Mouse (Mus musculus): ENCODE measurements around the gene Bola1. TPM values are rescaled to one million over a fixed set of nuclear protein-coding genes. Genes with fewer than 3 reads are reported as not detected.

The Bola1 gene
- polyA plus RNA-seq, 1 experiment from 2014 or later, result 56.4 TPM

GRCm38 (mm10) chr3:96257190-96257589 lies 37.7 kb upstream of the Bola1 start:
- WGBS, result 68% methylated on average over 3 of the region's 3 CpGs
- Histone ChIP-seq H3K9me3 (ENCODE audit: control insufficient read depth) (no peaks in the 10 kb centered on the region), H3K4me2 (replicated peaks; ENCODE audit: low read depth) (no peak overlapping the region), H3K27me3 (replicated peaks; ENCODE audit: control insufficient read depth, insufficient read depth, low read length) (no peaks in the 10 kb centered on the region), H3K27ac (ENCODE audit: low read depth, low read length) (no peak overlapping the region), H3K4me3 (ENCODE audit: low read depth, low read length) (no peak overlapping the region), H3K36me3 (ENCODE audit: control insufficient read depth, insufficient read depth) (no peaks in the 10 kb centered on the region), H3K4me1 (replicated peaks; ENCODE audit: control insufficient read depth, insufficient read depth, low read length) (no peaks in the 10 kb centered on the region), H3K9ac (ENCODE audit: low read depth, low read length) (no peak overlapping the region)
- TF ChIP-seq CTCF (IDR thresholded peaks at IDR 0.05; ENCODE audit: low read depth), result no peak
- no peak for ATAC-seq

GRCm38 (mm10) chr3:96255926-96256593 lies 36.6 kb upstream of the Bola1 start:
- no peak for TF ChIP-seq CTCF (IDR thresholded peaks at IDR 0.05; ENCODE audit: low read depth)
- no peak overlapping the region for H3K27ac ChIP-seq (ENCODE audit: low read depth, low read length)
- 0 out of 2 replicates have a peak overlapping the region, but pooled peaks have one; percentile 6 for H3K4me3 ChIP-seq (ENCODE audit: low read depth, low read length)
- no peak overlapping the region for H3K9ac ChIP-seq (ENCODE audit: low read depth, low read length)
- H3K36me3 ChIP-seq (ENCODE audit: control insufficient read depth, insufficient read depth), result no peaks in the 10 kb centered on the region
- no peaks in the 10 kb centered on the region for H3K9me3 ChIP-seq (ENCODE audit: control insufficient read depth)
- H3K27me3 ChIP-seq (replicated peaks; ENCODE audit: control insufficient read depth, insufficient read depth, low read length), result no peaks in the 10 kb centered on the region
- ATAC-seq, result peak; percentile 64
- 23% methylated on average over 5 of the region's 5 CpGs for WGBS
- H3K4me2 ChIP-seq (replicated peaks; ENCODE audit: low read depth), result peak overlapping the region; percentile 33; the same call in 1 of the 2 replicates
- H3K4me1 ChIP-seq (replicated peaks; ENCODE audit: control insufficient read depth, insufficient read depth, low read length), result no peaks in the 10 kb centered on the region

- Histone ChIP-seq H3K27me3 (replicated peaks; ENCODE audit: control insufficient read depth, insufficient read depth, low read length) (no peaks in the 10 kb centered on the region), H3K4me1 (replicated peaks; ENCODE audit: control insufficient read depth, insufficient read depth, low read length) (no peaks in the 10 kb centered on the region), H3K9ac (ENCODE audit: low read depth, low read length) (no peak overlapping the region), H3K9me3 (ENCODE audit: control insufficient read depth) (no peaks in the 10 kb centered on the region), H3K36me3 (ENCODE audit: control insufficient read depth, insufficient read depth) (no peaks in the 10 kb centered on the region), H3K27ac (ENCODE audit: low read depth, low read length) (no peak overlapping the region), H3K4me2 (replicated peaks; ENCODE audit: low read depth) (no peak overlapping the region), H3K4me3 (ENCODE audit: low read depth, low read length) (no peak overlapping the region)
- WGBS, result 69% methylated on average over 10 of the region's 10 CpGs
- ATAC-seq, result no peak
- TF ChIP-seq CTCF (IDR thresholded peaks at IDR 0.05; ENCODE audit: low read depth), result no peak
These were observed 35.3 kb upstream of the Bola1 start for GRCm38 (mm10) chr3:96254683-96255355.

- WGBS, result 85% methylated on average over 3 of the region's 3 CpGs
- H3K27ac ChIP-seq (ENCODE audit: low read depth, low read length), result no peak overlapping the region
- H3K36me3 ChIP-seq (ENCODE audit: control insufficient read depth, insufficient read depth), result no peaks in the 10 kb centered on the region
- no peak overlapping the region for H3K4me2 ChIP-seq (replicated peaks; ENCODE audit: low read depth)
- no peak overlapping the region for H3K4me3 ChIP-seq (ENCODE audit: low read depth, low read length)
- TF ChIP-seq CTCF (IDR thresholded peaks at IDR 0.05; ENCODE audit: low read depth), result no peak
- H3K27me3 ChIP-seq (replicated peaks; ENCODE audit: control insufficient read depth, insufficient read depth, low read length), result no peaks in the 10 kb centered on the region
- H3K9me3 ChIP-seq (ENCODE audit: control insufficient read depth), result no peaks in the 10 kb centered on the region
- no peak overlapping the region for H3K9ac ChIP-seq (ENCODE audit: low read depth, low read length)
- ATAC-seq, result no peak
- H3K4me1 ChIP-seq (replicated peaks; ENCODE audit: control insufficient read depth, insufficient read depth, low read length), result no peaks in the 10 kb centered on the region
These were observed 32.3 kb upstream of the Bola1 start for GRCm38 (mm10) chr3:96251787-96252186.

- Histone ChIP-seq H3K4me1 (replicated peaks; ENCODE audit: control insufficient read depth, insufficient read depth, low read length) (no peaks in the 10 kb centered on the region), H3K27me3 (replicated peaks; ENCODE audit: control insufficient read depth, insufficient read depth, low read length) (no peaks in the 10 kb centered on the region), H3K4me3 (ENCODE audit: low read depth, low read length) (no peak overlapping the region), H3K4me2 (replicated peaks; ENCODE audit: low read depth) (no peak overlapping the region), H3K27ac (ENCODE audit: low read depth, low read length) (no peak overlapping the region), H3K9me3 (ENCODE audit: control insufficient read depth) (no peaks in the 10 kb centered on the region), H3K36me3 (ENCODE audit: control insufficient read depth, insufficient read depth) (no peaks in the 10 kb centered on the region), H3K9ac (ENCODE audit: low read depth, low read length) (no peak overlapping the region)
- TF ChIP-seq CTCF (IDR thresholded peaks at IDR 0.05; ENCODE audit: low read depth), result no peak
- no peak for ATAC-seq
- WGBS, result 52% methylated on average over 3 of the region's 3 CpGs
These were observed 31.4 kb upstream of the Bola1 start for GRCm38 (mm10) chr3:96250890-96251289.

- Histone ChIP-seq H3K9ac (ENCODE audit: low read depth, low read length) (no peak overlapping the region; the same call in 1 of the 2 replicates), H3K27ac (ENCODE audit: low read depth, low read length) (no peak overlapping the region), H3K9me3 (ENCODE audit: control insufficient read depth) (no peaks in the 10 kb centered on the region), H3K36me3 (ENCODE audit: control insufficient read depth, insufficient read depth) (no peaks in the 10 kb centered on the region), H3K4me2 (replicated peaks; ENCODE audit: low read depth) (0 out of 2 replicates have a peak overlapping the region, but pooled peaks have one; percentile 56), H3K4me3 (ENCODE audit: low read depth, low read length) (no peak overlapping the region), H3K27me3 (replicated peaks; ENCODE audit: control insufficient read depth, insufficient read depth, low read length) (no peaks in the 10 kb centered on the region), H3K4me1 (replicated peaks; ENCODE audit: control insufficient read depth, insufficient read depth, low read length) (peaks cover 6% of the 10 kb centered on the region)
- ATAC-seq, result no peak
- WGBS, result 47% methylated on average over 4 of the region's 4 CpGs
- no peak for TF ChIP-seq CTCF (IDR thresholded peaks at IDR 0.05; ENCODE audit: low read depth)
These were observed 29.5 kb upstream of the Bola1 start for GRCm38 (mm10) chr3:96249034-96249345.

All from intestine, postnatal 0 days (tissue).